In the genomic region with DNA sequence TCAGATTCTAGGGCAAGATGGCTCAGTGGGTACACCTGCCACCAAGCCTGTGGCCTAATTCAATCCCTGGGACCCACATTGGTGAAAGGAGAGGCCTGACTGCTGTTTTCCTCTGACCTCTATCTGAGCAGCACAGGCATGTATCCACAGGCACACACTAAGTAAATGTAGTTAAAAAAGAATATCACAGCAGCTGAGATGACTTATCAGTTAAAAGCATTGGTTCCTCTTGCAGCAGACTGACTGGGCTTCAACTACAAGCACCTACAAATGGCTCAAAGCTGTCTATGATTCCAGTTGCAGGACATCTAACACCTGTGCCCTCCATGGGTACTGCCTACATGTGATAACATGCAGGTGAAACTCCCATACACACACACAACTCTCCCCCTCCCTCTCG, we compare ENCODE assay signal across 21 mouse cellular contexts. TPM values are rescaled to one million over a fixed set of nuclear protein-coding genes. Genes with fewer than 3 reads are reported as not detected.
DNase-seq lines count a peak whose midpoint lies in the region; ATAC-seq and TF ChIP-seq lines count a peak whose summit lies in the region.
"Had no signal": no experiment of that assay in that cellular context is flagged by ENCODE, and none has a peak within 500 bp of the region (broad histone marks: within the 10 kb centered on the region; RNA-seq: fewer than 3 reads in every experiment).

No protein-coding gene starts in this region.

- H3K4me3 ChIP-seq in forebrain, embryonic 13.5 days: no peak overlapping the region
- no peak overlapping the region for H3K4me3 ChIP-seq in forebrain, embryonic 12.5 days (replicated peaks)
- no peak overlapping the region for H3K4me3 ChIP-seq in hindbrain, embryonic 16.5 days (ENCODE audit: low read length)
- no peak overlapping the region for H3K4me3 ChIP-seq in hindbrain, embryonic 10.5 days
- H3K4me3 ChIP-seq in G1E (ENCODE audit: low read depth, low read length): no peak overlapping the region
- H3K4me3 ChIP-seq: embryonic facial prominence, embryonic 13.5 days; gastrocnemius, adult 2 months; heart, embryonic 13.5 days had no signal

- peaks cover 25% of the 10 kb centered on the region for H3K36me3 ChIP-seq in forebrain, embryonic 13.5 days (ENCODE audit: poor library complexity, severe bottlenecking)
- peaks cover 21% of the 10 kb centered on the region for H3K36me3 ChIP-seq in forebrain, embryonic 12.5 days (replicated peaks)
- H3K36me3 ChIP-seq in hindbrain, embryonic 16.5 days (ENCODE audit: control insufficient read depth, insufficient read depth, low read length): peaks cover 16% of the 10 kb centered on the region
- H3K36me3 ChIP-seq in hindbrain, embryonic 10.5 days: peaks cover 32% of the 10 kb centered on the region
- H3K36me3 ChIP-seq in G1E (replicated peaks): peaks cover 31% of the 10 kb centered on the region

- no peak overlapping the region for H3K4me2 ChIP-seq in forebrain, embryonic 13.5 days
- no peak overlapping the region for H3K4me2 ChIP-seq in forebrain, embryonic 12.5 days
- H3K4me2 ChIP-seq in hindbrain, embryonic 16.5 days (ENCODE audit: low read length): no peak overlapping the region
- H3K4me2 ChIP-seq: embryonic facial prominence, embryonic 13.5 days; heart, embryonic 13.5 days had no signal

- peak; percentile 9; the same call in 1 of the 2 replicates for ATAC-seq in forebrain, embryonic 13.5 days
- no peak for ATAC-seq in forebrain, embryonic 12.5 days (ENCODE audit: low FRiP score)
- 0 out of 2 replicates have a peak, but pooled peaks have one; percentile 25 for ATAC-seq in hindbrain, embryonic 16.5 days
- ATAC-seq in G1E (ENCODE audit: extremely low read depth, insufficient number of reproducible peaks, low FRiP score, poor library complexity, severe bottlenecking): peak; percentile 35; the same call in 1 of the 2 replicates
- ATAC-seq in megakaryocyte-erythroid progenitor cell, adult 5-6 weeks (replicated peaks; ENCODE audit: low FRiP score, low TSS enrichment, poor library complexity, severe bottlenecking): peak; percentile 69
- ATAC-seq: activated CD4-positive, CD25-positive, alpha-beta regulatory T cell, adult 4 months; CD4-positive, CD25-positive, alpha-beta regulatory T cell, adult 4 months; forebrain, embryonic 14.5 days; inflammation-experienced regulatory T-cells, adult 6 months; intestine, postnatal 0 days; Patski had no signal

- no peak for DNase-seq in hindbrain, embryonic 10.5 days (ENCODE audit: low spot score)
- DNase-seq in G1E (ENCODE audit: low spot score): no peak
- no peak for DNase-seq in spleen, postnatal 36 days (ENCODE audit: low spot score in 2 of 2)
- DNase-seq: adrenal gland, postnatal 14 days; B cell, adult 2 months; cerebellum, adult 11-12 months; cerebellum, adult 9-10 months; gastrocnemius, postnatal 25 days had no signal

- WGBS in forebrain, embryonic 13.5 days: 95% methylated on average over 1 of the region's 1 CpGs
- WGBS in forebrain, embryonic 12.5 days: 100% methylated on average over 1 of the region's 1 CpGs
- 92% methylated on average over 1 of the region's 1 CpGs for WGBS in hindbrain, embryonic 16.5 days
- 97% methylated on average over 1 of the region's 1 CpGs for WGBS in hindbrain, embryonic 10.5 days

- no peak for TF ChIP-seq CTCF in G1E (IDR thresholded peaks at IDR 0.05; ENCODE audit: low read depth, low read length)

- H3K9ac ChIP-seq in forebrain, embryonic 13.5 days: no peak overlapping the region
- no peak overlapping the region for H3K9ac ChIP-seq in forebrain, embryonic 12.5 days
- H3K9ac ChIP-seq in hindbrain, embryonic 16.5 days (ENCODE audit: low read depth, low read length): no peak overlapping the region
- H3K9ac ChIP-seq: embryonic facial prominence, embryonic 13.5 days; heart, embryonic 13.5 days had no signal

- peaks cover 8% of the 10 kb centered on the region for H3K4me1 ChIP-seq in forebrain, embryonic 13.5 days
- no peaks in the 10 kb centered on the region for H3K4me1 ChIP-seq in forebrain, embryonic 12.5 days
- H3K4me1 ChIP-seq in hindbrain, embryonic 16.5 days (ENCODE audit: control insufficient read depth, insufficient read depth, low read depth, low read length): no peaks in the 10 kb centered on the region
- no peaks in the 10 kb centered on the region for H3K4me1 ChIP-seq in hindbrain, embryonic 10.5 days (replicated peaks)
- no peaks in the 10 kb centered on the region for H3K4me1 ChIP-seq in G1E (ENCODE audit: insufficient read depth, low read depth, low read length)
- H3K4me1 ChIP-seq: embryonic facial prominence, embryonic 13.5 days had no signal

- H3K27me3 ChIP-seq in forebrain, embryonic 13.5 days: no peaks in the 10 kb centered on the region
- H3K27me3 ChIP-seq in forebrain, embryonic 12.5 days: no peaks in the 10 kb centered on the region
- no peaks in the 10 kb centered on the region for H3K27me3 ChIP-seq in hindbrain, embryonic 16.5 days (replicated peaks; ENCODE audit: control insufficient read depth, insufficient read depth, low read length)
- H3K27me3 ChIP-seq in hindbrain, embryonic 10.5 days (ENCODE audit: insufficient read depth, poor library complexity, severe bottlenecking): no peaks in the 10 kb centered on the region
- no peaks in the 10 kb centered on the region for H3K27me3 ChIP-seq in G1E (ENCODE audit: insufficient read depth, low read length)
- H3K27me3 ChIP-seq: embryonic facial prominence, embryonic 13.5 days; heart, embryonic 13.5 days; Patski had no signal

- H3K9me3 ChIP-seq in forebrain, embryonic 13.5 days (replicated peaks): no peaks in the 10 kb centered on the region
- no peaks in the 10 kb centered on the region for H3K9me3 ChIP-seq in forebrain, embryonic 12.5 days
- no peaks in the 10 kb centered on the region for H3K9me3 ChIP-seq in hindbrain, embryonic 16.5 days (ENCODE audit: control insufficient read depth, low read length)
- H3K9me3 ChIP-seq in hindbrain, embryonic 10.5 days: no peaks in the 10 kb centered on the region
- H3K9me3 ChIP-seq in G1E (replicated peaks): no peaks in the 10 kb centered on the region
- H3K9me3 ChIP-seq: embryonic facial prominence, embryonic 13.5 days; heart, embryonic 13.5 days had no signal

- no peak overlapping the region for H3K27ac ChIP-seq in forebrain, embryonic 13.5 days
- H3K27ac ChIP-seq in forebrain, embryonic 12.5 days: no peak overlapping the region
- no peak overlapping the region for H3K27ac ChIP-seq in hindbrain, embryonic 16.5 days (ENCODE audit: low read depth, low read length)
- H3K27ac ChIP-seq in hindbrain, embryonic 10.5 days: no peak overlapping the region
- H3K27ac ChIP-seq: embryonic facial prominence, embryonic 13.5 days; gastrocnemius, adult 2 months; heart, embryonic 13.5 days had no signal

RNA-seq across cellular contexts. Expression of a gene that starts 46.5 kb away (rescaled TPM):
- 272 and 274 TPM in 2 replicates for polyA plus RNA-seq in forebrain, embryonic 13.5 days (2015; fragmentation: Nextera tagmentation; extraction: Ambion mirVana)
- 236 and 244 TPM in 2 replicates for polyA plus RNA-seq in forebrain, embryonic 12.5 days (2016; fragmentation: Nextera tagmentation; extraction: Ambion mirVana)
- 378 and 391 TPM in 2 replicates for polyA plus RNA-seq in hindbrain, embryonic 16.5 days (2015; fragmentation: Nextera tagmentation; extraction: Ambion mirVana)
- polyA plus RNA-seq in hindbrain, embryonic 10.5 days (2016; fragmentation: Nextera tagmentation; extraction: Ambion mirVana): 172 and 204 TPM in 2 replicates
- total RNA-seq in G1E (2014; fragmentation: Nextera tagmentation) (not detected in 2 replicates), G1E (2017) (0.12 TPM in 1 of 2 replicates, not detected in the other)
- polyA plus RNA-seq in G1E (2012): 0.08 TPM in 1 of 2 replicates, not detected in the other
- 126 and 142 TPM in 2 replicates for total RNA-seq in megakaryocyte-erythroid progenitor cell, adult 5-6 weeks (2014; fragmentation: Nextera tagmentation)
- 108 and 141 TPM in 2 replicates for total RNA-seq in megakaryocyte-erythroid progenitor cell, adult 5-6 weeks (2017)

Comparison
In these comparisons a context has a peak if more than half of its experiments do, and no peak if none do; other contexts are left out.
1. RNA of a gene that starts 46.5 kb away (polyA plus RNA-seq): 378 to 391 TPM in hindbrain, embryonic 16.5 days, 272 to 274 TPM in forebrain, embryonic 13.5 days, 236 to 244 TPM in forebrain, embryonic 12.5 days and 172 to 204 TPM in hindbrain, embryonic 10.5 days; 0.08 TPM in G1E; every median in the first group is over 100 times any median in the second.